Mouse (Mus musculus): Measurements from ENCODE around the gene Mettl23. TPM values are rescaled to one million over a fixed set of nuclear protein-coding genes. Genes with fewer than 3 reads are reported as not detected.
"Not testable (repeated sequence)": the region's sequence is repeated elsewhere in the genome, so short reads cannot be mapped to it uniquely, and the experiment has no call there.

The Mettl23 gene
- polyA plus RNA-seq, 1 experiment: 44.6 TPM

DNA sequence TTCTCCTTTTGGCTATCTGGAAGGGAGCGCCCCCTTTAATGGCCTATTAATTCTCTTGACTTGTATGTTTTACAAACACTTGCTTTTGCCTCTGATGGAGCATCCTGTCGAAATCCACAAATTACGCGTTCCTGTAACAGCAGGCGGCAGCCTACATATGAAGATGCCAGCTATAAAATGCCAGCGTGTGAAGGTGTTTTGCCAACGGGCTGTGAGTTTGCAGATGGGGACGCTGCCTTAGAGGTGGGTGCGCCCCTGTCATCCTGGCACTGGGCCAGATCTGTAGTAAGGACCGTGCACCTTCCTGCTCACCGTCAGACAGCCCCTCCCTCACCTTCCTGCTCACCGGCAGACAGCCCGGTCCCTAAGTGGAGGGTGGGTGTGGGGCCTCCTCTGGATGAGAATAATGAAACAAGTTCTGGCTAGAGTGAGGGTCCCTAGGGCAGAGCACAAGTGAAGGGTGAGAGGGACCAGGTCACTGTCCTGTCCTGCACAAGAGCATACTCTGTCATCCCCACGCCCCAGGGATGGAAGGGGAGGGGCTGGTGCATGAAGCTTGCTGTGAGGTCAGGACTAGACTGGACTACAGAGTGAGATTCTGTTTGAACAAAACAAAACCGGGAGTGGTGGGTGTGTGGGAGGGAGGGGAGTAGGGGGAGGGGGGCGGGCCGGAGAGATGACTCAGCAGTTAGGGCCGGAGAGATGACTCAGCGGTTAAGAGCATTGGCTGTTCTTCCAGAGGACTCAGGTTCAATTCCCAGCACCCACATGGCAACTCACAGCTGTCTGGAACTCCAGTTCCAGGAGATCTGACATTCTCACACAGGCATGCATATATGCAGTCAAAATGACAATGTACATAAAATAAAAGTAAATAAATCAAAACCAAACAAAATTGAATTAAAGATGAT lies 50.7 kb downstream of the Mettl23 start:
- TF ChIP-seq POLR2A (IDR thresholded peaks at IDR 0.05; ENCODE audit: borderline replicate concordance, extremely low read depth, insufficient read depth, insufficient read length, poor library complexity, severe bottlenecking): no peak
- TF ChIP-seq CTCF (IDR thresholded peaks at IDR 0.05; ENCODE audit: borderline replicate concordance, extremely low read depth, insufficient read depth, insufficient read length): no peak
- peak; percentile 45 for DNase-seq (ENCODE audit: low read depth)

DNA sequence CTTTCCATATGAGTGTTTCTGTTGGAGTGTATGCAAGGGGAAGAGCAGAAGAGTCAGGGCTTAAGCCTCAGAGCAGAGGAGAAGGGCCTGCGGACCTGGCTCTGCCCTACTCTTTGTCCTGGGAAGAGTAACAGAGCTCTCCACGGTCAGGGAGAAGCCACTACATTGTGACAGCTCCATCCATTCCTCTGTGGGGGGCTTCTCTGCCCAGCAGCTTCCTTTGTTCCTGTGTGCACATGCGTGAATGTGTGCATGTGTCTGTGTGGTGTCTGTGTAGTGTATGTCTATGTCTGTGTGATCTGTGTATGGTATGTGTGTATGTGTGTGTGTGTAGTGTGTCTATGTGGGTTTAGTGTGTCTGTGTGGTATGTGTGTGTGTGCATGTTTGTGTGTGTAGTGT lies 52.3 kb downstream of the Mettl23 start:
- TF ChIP-seq POLR2A (IDR thresholded peaks at IDR 0.05; ENCODE audit: borderline replicate concordance, extremely low read depth, insufficient read depth, insufficient read length, poor library complexity, severe bottlenecking) (no peak), CTCF (IDR thresholded peaks at IDR 0.05; ENCODE audit: borderline replicate concordance, extremely low read depth, insufficient read depth, insufficient read length) (no peak)
- DNase-seq (ENCODE audit: low read depth): no peak

DNA sequence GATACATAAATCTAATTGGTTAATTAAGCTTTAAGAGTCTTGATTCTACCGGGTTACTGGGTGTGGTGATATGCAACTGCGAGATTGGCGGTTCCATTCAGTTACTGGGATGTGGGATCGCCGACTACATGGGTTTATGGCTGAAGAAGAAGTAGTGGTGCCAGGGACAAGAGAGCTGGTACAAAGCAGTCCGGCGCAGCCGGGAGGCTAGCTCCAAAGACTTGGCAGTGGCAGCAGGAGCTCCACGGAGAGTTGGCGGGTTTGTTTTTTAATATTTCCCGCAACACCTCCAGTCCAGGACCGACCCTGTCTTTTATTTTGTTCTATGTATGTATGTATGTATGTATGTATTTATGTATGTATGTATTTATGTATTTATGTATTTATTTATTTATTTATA lies 56.2 kb downstream of the Mettl23 start:
- TF ChIP-seq POLR2A (IDR thresholded peaks at IDR 0.05; ENCODE audit: borderline replicate concordance, extremely low read depth, insufficient read depth, insufficient read length, poor library complexity, severe bottlenecking) (no peak), CTCF (IDR thresholded peaks at IDR 0.05; ENCODE audit: borderline replicate concordance, extremely low read depth, insufficient read depth, insufficient read length) (no peak)
- peak; percentile 27 for DNase-seq (ENCODE audit: low read depth)

DNA sequence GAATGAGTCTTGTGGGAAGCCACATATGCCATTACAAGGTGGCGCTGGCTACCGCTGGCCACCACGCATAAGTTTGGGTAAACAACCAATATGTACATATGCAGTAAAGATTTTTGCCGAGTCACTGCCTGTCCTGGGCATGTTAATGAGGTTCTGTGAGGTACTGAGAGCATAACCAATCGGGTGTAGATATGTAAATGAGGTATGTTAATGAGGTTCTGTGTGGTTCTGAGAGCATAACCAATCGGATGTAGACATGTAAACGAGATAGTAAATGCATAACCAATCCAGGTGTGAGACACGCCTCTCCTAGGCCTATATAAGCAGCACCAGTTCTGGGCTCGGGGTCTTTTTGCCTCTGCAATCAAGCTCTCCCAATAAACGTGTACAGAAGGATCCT lies 59.5 kb downstream of the Mettl23 start:
- DNase-seq (ENCODE audit: low read depth): not testable (repeated sequence)

Other genes with a start within 250 kb of the Mettl23 start
- gene Rhbdf2, start 216.3 kb upstream of the Mettl23 start, polyA plus RNA-seq (2012; rRNA removed): 2.3 and 2.5 TPM in 2 replicates
- gene Prcd, start 189.7 kb upstream of the Mettl23 start, polyA plus RNA-seq (2012; rRNA removed): 1.0 and 1.4 TPM in 2 replicates
- 18.3 TPM in 2 replicates for gene Cygb, start 189.0 kb upstream of the Mettl23 start, polyA plus RNA-seq (2012; rRNA removed)
- gene St6galnac1, start 67.8 kb upstream of the Mettl23 start, polyA plus RNA-seq (2012; rRNA removed): not detected in 2 replicates
- gene Mxra7, start 15.2 kb upstream of the Mettl23 start, polyA plus RNA-seq (2012; rRNA removed): 14.2 and 30.5 TPM in 2 replicates
- gene Jmjd6, start 171 bp downstream of the Mettl23 start, polyA plus RNA-seq (2012; rRNA removed): 34.9 and 44.1 TPM in 2 replicates
- 36.4 and 40.6 TPM in 2 replicates for gene Mfsd11, start 9.2 kb downstream of the Mettl23 start, polyA plus RNA-seq (2012; rRNA removed)
- 599 and 784 TPM in 2 replicates for gene Srsf2, start 9.8 kb downstream of the Mettl23 start, polyA plus RNA-seq (2012; rRNA removed)
- 95.1 and 98.4 TPM in 2 replicates for gene Mgat5b, start 75.6 kb downstream of the Mettl23 start, polyA plus RNA-seq (2012; rRNA removed)